Mouse (Mus musculus): ENCODE measurements at regions not wholly inside any gene's neighbourhood (a gene's known extent, or its start where the extent isn't known, plus 50 kb on each side); places are given as distances from the start of the nearest gene placed in this dataset.
A peak's percentile ranks its signal among the peaks of the same experiment; 100 is the strongest.

DNA sequence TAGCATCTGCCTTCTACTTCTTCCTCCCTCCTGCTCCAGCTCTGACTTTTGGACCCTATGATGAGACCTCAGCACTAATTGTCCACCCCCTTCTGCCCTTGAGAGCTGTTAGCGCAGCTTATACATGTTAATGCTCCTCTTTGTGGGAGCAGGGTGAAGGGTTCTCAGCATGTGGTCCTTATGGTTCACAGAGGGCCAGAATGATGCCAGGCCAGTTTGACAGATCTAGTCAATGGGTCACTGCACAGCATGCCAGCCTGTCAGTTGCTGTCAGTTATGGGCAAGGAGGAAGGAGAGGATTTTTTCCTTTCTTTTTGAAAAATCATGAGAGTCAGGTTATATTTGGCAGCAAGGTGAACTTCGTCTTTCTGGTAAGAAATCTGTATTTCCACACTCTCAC is 68.4 kb downstream of the 4931417E11Rik start:
- no peak for DNase-seq (ENCODE audit: low read depth, low spot score)

DNA sequence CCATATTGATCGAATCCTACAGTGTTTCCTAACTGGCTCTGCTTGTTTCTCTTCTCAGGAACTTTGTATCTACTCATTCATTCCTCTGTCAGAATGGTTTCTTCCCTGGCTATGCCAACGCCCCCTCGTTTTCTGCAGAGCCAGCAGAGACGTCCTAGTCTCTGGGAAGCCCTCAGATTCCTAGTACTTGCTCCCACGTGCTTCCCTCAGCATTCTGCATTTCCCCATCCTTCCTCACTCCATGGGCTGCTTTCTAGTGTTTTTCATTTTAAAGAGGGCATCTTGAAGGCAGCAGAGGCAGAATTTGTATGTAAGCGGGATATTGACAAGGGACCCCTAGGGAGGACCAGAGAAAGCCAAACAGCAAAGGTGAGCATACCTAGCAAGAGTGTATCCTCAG is 80.2 kb downstream of the 4931417E11Rik start:
- DNase-seq (ENCODE audit: low read depth, low spot score): no peak

DNA sequence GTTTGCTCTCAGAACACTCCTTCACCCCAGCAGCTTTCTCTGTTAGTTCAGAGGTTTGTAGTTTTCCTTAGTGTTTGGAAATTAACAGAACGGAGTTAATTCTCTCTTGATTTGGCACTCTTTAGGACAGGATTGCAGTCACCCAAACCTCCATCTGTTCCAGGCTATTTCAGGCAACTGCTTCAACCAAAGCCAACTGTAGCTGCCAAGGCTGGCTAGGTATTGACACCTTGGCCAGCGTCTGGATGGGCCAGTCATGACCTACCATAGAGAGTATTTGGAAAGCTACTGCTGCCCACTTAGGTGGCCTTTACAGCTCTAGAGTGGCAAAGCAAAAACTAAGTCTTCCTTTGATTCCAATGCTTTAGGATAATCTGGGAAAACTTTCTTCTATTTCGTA is 83.2 kb downstream of the 4931417E11Rik start:
- no peak for DNase-seq (ENCODE audit: low read depth, low spot score)

DNA sequence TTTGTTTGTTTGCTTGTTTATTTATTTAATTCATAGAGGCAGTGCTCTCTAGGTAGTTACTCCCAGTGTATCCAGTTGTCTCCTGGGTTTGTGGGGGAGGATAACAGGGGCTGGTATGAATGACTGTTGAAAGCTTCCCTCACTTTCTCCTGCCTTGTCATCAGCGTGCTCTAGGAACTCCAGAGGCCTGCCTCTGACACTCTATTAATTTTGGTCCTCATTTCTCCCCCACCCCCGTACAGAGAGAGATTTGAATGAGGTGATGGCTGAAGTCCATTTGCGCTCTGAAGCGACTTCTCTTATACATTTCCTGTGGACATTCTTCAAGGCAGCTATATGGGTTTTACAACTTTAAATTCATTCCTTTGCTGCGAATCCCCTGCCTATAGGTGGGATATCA is 89.6 kb downstream of the 4931417E11Rik start:
- DNase-seq (ENCODE audit: low read depth, low spot score): no peak

DNA sequence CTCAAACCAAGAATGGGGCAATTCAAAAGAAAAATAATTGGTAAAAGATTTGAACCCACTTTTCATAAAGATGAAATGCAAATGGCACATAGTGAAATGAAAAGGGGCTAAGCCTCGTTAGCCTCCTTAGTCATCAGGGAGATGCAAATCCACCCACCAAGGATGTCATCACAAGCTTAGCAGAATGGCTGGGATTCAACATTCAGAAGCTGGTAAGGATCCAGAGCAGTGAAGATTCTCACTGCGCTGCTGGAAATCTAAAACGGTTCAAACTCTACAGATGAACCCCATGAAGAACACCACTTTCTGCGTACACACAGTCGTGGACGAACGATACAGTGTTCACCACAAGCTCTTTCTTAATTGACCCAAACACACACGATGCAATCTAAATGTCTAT is 91.6 kb downstream of the 4931417E11Rik start:
- DNase-seq (ENCODE audit: low read depth, low spot score): peak; percentile 5

DNA sequence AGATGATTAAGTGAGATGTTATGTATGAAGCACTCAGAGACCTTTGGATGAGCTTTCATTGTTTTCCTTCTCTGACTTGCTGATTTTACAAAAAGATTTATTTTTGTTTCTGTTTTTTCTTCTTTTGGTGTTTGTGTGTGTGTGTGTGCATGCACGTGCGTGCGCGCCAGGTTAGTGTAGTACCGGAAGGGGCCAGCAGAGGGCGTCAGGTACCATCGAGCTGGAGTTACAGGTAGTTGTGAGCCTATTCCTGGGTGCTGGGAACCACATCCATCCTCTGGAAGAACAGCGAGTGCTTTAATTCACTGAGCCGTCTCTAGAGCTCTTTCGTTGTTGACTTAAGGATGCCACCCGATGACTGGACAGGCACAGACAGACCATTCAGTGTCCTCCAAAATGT is 93.2 kb downstream of the 4931417E11Rik start:
- no peak for DNase-seq (ENCODE audit: low read depth, low spot score)

DNA sequence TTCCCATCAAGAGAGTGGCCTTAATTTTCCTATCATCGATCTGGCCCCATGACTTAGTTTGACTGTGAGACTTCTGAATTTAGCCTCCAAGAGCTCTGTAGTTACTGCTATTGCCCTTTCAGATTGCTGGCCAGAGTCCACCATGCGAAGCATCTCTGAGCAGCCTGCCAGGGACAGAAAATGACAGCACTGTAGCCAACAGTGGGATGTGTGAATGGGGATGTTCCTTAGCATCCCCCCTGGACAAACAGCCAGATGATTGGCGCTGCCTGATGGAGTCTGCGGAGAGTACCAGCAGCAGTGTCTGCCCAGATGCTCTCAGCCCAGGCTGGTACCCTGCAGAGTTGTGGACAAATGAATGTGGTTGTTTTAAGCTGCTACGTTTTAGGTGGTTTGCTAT is 96.6 kb downstream of the 4931417E11Rik start:
- no peak for DNase-seq (ENCODE audit: low read depth, low spot score)

DNA sequence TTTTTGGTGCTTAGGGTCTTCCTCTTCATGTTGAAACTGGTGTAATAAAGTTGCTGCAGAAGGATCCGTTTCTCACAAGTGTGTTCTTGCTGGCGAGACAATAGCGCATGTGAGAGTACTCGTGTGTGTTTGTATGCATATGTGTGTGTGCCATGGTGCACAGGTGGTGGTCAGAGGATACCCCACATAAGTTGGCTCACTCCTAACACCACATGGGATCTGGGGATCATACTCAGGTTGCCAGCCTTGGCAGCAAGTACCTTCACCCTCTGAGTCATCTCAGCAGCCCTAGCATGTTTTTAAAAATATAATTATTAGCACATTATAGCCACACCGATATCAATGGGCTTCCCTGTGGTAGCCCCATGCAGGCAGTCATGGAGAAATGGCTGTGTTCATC is 97.6 kb downstream of the 4931417E11Rik start:
- no peak for DNase-seq (ENCODE audit: low read depth, low spot score)

DNA sequence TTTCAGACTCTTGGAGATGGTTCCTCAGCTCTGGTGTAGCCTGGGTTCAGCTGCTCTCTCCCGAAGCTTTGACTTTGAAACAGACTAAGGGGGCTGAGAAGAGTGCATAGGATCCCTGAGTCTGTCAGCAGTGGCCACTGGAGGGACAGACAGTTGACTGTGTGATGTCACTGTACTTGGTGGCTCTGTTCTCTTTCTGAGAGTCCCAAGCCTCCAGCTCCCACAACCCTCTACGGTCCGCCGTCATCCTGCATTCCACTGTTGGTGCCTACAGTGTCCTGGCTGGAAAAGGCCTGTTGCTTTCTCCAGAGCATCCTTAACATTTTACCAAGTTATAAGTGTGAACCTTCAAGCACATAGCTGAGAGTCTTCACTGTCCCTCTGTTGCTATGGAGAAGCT is 98.6 kb downstream of the 4931417E11Rik start:
- no peak for DNase-seq (ENCODE audit: low read depth, low spot score)

DNA sequence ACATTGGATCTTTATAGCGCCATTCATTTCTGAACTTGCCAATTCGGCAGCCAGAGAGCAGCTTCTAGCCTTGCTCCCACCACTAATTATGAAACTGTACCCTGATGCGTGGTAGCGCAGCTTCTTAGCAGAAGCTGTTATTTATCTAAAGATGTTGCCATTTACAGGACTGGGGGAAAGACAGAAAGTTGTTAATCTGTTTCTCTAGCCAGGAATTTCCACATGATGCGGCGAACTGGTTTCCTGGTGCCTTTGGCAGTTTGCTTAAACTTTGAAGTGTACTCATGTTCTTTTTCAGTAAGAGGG is 100.7 kb downstream of the 4931417E11Rik start:
- DNase-seq (ENCODE audit: low read depth, low spot score): peak; percentile 26

DNA sequence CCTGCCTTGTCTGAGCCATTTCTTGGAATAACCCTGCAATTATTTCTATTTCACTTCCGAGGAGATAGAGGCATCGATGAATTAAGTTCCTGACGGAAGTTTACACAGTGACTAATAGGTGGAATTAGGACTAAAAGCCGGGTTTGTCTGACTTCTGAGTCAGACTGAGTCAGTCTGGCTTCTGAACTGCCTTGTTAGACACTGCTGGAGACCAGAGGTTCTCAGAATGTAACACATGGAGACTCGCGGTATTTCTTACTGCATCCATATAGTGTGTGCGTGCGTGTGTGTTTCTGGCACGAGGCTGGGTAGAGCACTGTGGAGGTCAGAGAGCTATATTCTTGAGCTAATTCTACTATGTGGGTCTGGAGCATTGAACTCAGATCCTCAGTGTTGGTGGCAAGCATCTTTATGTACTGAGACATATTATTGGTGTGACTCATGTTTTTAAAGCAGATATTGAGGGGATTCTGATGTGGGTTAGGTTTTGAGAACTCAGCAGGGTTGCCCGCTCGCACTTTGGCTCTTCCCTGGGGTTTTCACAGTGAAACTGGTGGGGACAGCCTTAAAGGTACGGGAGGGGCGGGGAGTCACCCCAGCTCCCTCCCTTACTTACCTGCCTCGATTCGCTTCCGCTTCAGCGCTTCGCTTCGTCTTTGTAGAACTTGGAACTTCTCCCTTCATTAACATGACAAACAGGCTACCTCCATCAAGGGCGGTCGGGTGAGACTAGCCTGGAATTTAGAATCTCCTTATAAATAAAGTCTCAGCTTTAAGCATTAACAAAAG is 101.2 kb downstream of the 4931417E11Rik start:
- DNase-seq (ENCODE audit: low read depth, low spot score): peak; percentile 5

DNA sequence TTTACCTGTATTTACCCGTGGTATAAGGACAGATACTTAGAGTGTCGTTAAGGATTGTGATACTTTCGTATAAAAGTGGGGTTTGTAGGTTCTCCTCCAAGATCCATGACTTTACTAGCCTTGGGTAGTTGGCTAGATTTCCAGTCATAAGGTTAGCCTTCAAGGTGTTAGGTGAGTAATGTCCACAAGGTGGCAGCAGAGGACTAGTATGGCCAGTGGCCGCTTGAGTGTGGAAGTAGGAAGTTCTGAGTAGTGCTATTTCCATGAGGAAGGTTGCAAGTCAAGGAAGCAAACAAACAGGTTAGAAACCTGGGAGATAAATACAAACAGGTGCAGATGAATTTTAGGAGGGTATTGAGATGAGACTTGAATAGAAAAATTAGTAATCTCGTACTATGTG is 101.9 kb downstream of the 4931417E11Rik start:
- peak; percentile 38 for DNase-seq (ENCODE audit: low read depth, low spot score)

DNA sequence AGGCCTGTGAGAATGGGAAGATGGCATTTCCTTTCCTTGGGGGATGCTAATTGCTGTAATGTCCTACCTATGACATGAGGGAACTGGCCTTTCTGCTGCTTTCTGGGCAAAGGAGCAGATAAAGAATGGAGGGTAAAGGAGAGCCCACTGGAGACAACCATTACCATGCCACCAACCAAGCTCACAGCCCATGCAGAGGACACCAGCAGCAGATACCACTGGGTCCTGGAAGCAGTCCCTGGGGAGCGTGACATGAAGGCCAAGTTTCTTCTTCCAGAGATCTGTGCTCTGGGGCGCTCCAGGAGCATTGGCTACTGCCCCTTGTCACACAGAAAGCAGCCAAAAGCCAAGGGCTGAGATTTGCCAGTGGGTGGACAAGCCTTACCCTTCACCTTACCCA is 102.8 kb downstream of the 4931417E11Rik start:
- no peak for DNase-seq (ENCODE audit: low read depth, low spot score)

DNA sequence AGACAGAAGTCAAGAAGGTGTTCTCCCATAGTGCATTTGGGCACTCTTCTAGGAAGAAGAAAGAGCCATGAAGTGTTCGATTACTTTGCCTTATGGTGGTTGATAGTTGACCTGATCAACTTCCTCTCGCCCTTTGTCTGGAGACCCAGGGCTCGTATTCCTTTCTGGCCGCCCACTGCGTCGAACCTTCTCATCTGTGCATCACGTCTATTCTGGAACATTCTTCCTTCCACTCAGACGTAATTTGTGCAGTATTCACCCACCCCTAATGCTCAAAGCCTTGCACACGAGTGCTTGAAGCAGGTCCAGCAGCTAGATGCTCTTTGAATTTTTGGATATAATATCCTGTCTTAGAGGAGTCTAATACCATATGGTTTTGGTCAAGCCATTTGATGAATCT is 104.2 kb downstream of the 4931417E11Rik start:
- no peak for DNase-seq (ENCODE audit: low read depth, low spot score)

DNA sequence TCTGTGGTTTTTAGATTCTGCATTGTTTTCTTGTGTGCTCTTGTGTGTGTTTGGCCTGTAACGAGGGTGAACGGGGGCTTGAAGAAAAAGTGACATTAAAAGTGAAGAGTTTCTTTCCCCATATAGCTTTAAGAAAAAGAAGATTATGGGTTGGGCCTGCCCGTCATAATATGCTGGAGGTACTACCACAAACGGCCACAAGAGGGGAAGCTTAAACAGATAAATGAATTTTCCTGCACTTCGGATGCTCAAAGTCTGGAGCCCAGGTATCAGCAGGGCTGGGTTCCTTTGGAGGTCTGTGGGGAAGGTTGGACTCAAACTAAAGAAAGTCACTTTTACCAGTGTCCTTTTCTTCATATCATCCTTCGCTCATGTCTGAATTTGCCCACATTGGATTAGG is 86.8 kb downstream of the Suclg1 start:
- no peak for DNase-seq (ENCODE audit: low read depth, low spot score)

DNA sequence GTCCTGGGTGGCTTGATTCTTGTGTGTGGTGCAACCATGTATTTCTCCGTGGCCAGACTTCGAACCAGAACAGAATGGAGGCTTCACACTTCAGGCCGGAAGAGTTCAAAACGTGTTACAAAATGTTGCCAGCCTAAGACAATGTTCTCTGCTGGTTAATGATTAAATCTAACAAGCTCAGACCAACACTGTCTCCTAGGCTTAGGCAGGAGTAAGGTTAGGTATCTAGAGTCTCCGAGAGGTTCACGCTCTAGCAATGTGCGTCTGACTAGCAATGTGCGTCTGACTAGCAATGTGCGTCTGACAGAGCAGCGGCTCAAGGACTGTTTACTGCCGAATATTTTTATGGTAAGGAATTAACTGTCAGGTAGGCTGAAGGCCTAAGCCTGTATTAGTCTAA is 81.5 kb downstream of the Suclg1 start:
- DNase-seq (ENCODE audit: low read depth, low spot score): no peak
